Mouse (Mus musculus): ENCODE measurements at regions not wholly inside any gene's neighbourhood (a gene's known extent, or its start where the extent isn't known, plus 50 kb on each side); places are given as distances from the start of the nearest gene placed in this dataset.
"Not testable (repeated sequence)": the region's sequence is repeated elsewhere in the genome, so short reads cannot be mapped to it uniquely, and the experiment has no call there.

DNA sequence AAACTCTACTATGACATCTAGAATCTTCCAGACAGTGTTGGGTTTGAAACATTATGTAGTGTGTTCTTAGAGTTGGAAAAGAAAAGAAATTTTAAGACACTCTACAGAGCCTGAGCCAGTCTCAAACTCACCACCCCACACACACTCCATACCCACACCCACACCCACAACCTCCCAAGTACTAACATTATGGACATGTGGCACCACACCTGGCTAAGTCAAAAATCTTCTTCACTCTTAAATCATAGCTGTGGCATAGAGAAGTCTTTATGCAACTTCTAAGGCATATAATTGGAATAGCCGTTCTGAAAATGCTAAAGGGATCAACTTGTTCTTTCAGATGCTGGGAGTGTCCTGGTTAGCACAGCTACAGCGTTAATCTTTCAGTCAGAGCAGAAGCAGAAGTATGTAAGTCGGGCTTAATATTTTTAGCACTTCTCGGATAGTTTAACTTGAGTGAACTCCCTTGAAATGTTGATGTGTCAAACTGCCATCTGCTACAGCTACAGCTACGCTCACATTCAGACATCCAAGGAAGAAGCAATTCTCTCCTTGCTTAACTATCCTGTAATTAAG is 68.6 kb upstream of the Creb1 start:
- DNase-seq, result no peak

DNA sequence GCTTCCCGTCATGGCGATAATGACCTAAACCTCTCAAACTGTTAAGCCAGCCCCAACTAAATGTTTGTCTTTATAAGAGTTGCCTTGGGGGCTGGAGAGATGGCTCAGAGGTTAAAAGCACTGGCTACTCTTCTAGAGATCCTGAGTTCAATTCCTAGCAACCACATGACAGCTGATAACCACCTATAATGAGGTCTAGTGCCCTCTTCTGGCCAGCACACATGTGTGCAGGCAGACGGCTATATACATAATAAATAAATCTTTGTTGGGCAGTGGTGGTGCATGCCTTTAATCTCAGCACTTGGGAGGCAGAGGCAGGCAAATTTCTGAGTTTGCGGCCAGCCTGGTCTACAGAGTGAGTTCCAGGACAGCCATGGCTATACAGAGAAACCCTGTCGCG is 70.8 kb upstream of the Creb1 start:
- DNase-seq, result not testable (repeated sequence)

- DNase-seq, result no peak
Measured at GRCm38 (mm10) chr1:64457872-64458271, 74.6 kb upstream of the Creb1 start.

- no peak for DNase-seq
Measured at GRCm38 (mm10) chr1:64449141-64449540, 83.3 kb upstream of the Creb1 start.

DNA sequence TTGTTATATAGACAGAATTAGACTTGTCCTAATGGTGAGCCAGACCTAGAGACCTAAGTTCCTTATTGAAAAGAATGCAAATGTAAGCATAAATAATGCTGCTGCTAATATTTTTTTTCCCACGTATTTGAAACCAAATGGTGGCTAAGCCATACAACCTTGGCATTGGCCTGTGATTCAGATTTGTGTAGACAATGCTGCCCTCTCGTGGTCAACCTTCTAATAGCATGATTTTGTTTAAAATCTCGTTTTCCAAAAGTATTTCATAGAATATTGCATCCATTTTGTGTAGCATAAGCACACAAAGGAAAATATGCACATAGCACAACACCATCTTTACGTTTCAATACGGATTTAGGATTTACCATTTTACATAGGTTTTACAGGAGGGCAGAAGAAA is 84.4 kb upstream of the Creb1 start:
- peak; percentile 83 to 88 for DNase-seq

DNA sequence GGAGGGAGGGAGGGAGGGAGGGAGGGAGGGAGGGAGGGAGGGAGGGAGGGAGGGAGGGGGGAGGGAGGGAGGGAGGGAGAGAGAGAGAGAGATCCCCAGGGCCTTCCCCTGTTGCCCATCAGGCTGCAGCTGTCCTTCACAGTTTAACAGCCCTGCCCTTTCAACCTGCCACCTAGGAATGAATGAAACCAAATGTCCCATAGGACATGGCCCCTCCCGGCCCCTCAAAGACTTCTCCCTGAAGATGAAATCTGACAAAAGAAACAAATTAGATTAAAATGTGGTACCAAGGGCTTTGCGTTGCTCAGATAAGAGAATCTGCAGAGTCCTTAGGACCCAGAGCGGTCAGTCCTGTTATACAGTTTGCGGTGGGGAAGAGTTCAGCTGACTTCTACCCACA is 86.0 kb upstream of the Creb1 start:
- peak in 1 of 2 experiments; percentile 16 for DNase-seq

GRCm38 (mm10) chr1:64445919-64446318 is 86.5 kb upstream of the Creb1 start:
- DNase-seq, result peak; percentile 91 to 93

GRCm38 (mm10) chr1:64443436-64443835 is 89.0 kb upstream of the Creb1 start:
- DNase-seq, result peak; percentile 55 to 57

- peak; percentile 84 to 86 for DNase-seq
Measured at GRCm38 (mm10) chr1:64442179-64442874, 90.1 kb upstream of the Creb1 start.

GRCm38 (mm10) chr1:64423256-64423655 is 109.2 kb upstream of the Creb1 start:
- no peak for DNase-seq

DNA sequence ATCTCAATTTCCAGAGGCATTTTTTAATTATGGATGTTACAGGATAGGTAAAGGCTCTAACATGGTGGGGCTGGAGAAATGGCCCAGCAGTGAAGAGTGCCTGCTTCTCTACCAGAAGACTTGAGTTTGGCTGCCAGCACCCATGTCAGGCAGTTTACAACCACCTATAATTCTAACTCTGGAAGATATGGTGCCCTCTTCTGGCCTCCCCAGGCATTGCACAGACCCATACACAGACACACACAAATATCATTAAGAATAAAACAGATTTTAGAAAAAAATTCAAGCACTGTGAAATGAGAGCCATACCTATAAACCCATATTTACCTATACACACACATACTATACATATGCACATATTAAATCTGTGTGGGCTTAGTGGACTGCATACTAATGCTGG is 113.9 kb upstream of the Creb1 start:
- no peak for DNase-seq

- DNase-seq, result no peak
Measured at GRCm38 (mm10) chr1:64415906-64416305, 116.5 kb upstream of the Creb1 start.

- peak; percentile 53 to 68 for DNase-seq
Measured at GRCm38 (mm10) chr1:64413181-64413560, 119.3 kb upstream of the Creb1 start.

DNA sequence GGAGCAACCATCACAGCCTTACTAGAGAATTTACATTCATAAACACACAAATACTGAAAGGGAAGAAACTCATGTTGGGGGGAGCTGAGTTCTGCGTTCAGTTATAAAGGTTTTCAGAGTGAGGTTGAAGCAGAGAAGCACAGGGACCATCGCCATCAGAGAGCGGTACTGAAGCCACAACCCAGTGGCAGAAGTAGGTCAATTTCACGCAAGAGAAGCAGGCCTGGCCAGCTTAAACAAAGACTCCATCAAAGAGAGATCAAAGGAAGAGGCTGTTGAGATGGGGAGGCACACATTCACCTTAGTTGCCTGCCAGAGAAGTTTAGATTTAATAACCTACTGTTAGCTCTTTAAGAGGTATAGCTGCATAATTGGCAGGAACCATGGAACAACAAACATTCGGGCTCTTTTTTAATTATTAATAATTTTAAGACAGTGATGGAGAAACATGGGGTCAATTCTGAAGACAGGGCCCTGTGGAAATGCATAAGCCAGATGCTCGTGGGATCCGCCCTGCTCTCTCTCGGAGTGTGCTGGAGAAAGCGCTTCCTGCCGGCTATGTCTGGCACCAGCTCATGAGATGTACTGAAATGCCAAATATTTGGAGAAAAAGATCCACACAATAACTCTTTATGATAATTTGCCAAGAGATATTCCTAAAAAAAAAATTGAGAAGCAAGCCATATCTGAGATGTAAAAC is 119.8 kb upstream of the Creb1 start:
- DNase-seq, result peak; percentile 73 to 75

GRCm38 (mm10) chr1:64411851-64412480 is 120.5 kb upstream of the Creb1 start:
- peak; percentile 66 to 76 for DNase-seq

- peak; percentile 93 to 95 for DNase-seq
Measured at GRCm38 (mm10) chr1:64408807-64409582, 123.5 kb upstream of the Creb1 start.

DNA sequence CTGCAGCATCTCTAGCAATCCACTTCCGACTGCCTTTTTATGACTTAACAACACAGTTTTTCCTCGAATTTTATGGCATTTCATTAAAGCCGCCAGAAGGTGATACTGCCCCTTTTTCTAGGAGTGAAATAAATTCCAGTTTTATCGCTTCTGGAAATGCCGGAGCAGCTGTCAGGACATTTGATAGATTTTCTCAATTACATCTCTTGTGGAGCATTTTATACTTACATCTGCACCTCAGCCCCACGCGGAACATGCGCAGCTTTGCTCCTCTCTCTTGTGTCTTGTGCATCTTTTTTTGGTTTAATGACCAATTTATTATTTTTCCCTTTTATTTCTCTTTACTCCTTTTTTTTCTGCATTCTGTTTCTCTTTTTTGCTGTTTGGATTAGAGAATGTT is 140.9 kb upstream of the Creb1 start:
- no peak for DNase-seq

GRCm38 (mm10) chr1:64381264-64381663 is 151.2 kb upstream of the Creb1 start:
- peak; percentile 27 to 37 for DNase-seq

DNA sequence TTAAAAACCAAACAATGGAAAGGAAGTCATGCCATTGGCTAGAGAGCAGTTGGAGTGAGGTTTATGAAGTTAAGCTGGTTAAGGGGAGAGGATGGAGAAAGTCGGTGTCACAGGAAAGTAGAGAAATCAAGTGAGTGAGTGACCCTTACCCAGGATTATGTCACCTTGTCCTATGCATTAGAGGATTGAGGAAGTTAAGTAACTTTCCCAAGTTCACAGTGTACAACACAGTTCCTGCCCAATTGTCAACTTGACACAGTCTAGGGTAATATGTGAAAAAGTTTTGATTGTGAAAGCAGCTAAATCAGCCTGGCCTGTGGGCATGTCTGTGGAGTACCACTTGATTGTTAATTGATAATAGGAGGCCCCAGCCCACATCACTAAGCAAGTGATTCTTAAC is 156.0 kb upstream of the Creb1 start:
- DNase-seq, result not testable (repeated sequence)

DNA sequence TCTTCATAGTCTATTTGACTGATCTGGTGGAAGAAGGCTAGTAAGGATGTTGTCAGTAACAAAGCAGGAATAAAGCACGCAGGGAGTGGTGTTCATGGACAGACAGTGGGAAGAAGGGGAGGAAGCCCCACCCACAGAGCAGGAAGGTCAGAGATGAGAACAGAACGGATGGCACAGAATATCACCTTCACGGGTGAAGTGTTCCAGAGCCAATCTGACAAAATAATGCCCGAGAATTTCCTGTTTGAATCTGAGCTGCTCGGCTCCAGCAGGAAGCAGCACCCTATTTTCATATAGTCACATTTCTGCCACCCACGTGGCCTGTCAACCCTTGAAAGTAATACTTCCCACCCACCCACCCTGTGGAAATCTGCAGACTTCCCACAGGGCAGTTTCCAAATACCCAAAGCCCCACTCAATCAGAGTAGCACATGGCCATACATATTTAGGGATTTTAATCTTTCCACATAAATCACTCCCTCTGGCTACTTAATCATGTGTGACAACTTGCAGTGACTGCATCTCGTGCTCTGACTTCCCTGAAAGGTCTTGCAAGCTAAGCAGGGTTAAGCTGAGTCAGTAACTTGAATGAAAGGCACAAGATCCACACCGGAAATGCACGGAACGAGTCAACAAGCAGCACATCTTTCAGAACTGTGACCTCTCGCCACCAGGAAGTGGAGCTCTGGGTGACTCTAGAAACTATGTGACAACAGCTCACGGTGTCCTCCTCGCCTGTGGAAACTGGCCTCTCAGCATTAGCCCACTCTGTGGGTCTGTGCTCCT is 158.0 kb upstream of the Creb1 start:
- no peak for DNase-seq

GRCm38 (mm10) chr1:64364095-64364494 is 168.3 kb upstream of the Creb1 start:
- no peak for DNase-seq

All from cerebellum, postnatal 10 days (tissue).